Mouse (Mus musculus): ENCODE measurements around the gene Hes3. TPM values are rescaled to one million over a fixed set of nuclear protein-coding genes. Genes with fewer than 3 reads are reported as not detected.
A peak's percentile ranks its signal among the peaks of the same experiment; 100 is the strongest.

Gene Hes3
- polyA plus RNA-seq, 1 experiment: not detected

- TF ChIP-seq POLR2A (IDR thresholded peaks at IDR 0.05; ENCODE audit: insufficient read depth, low read length) (peak; percentile 40), CTCF (IDR thresholded peaks at IDR 0.05; ENCODE audit: low read depth, low read length) (no peak)
- H3K9me3 ChIP-seq (replicated peaks; ENCODE audit: control insufficient read depth, insufficient read depth, low read length, poor library complexity, severe bottlenecking): no peaks in the 10 kb centered on the region
- peak overlapping the region; percentile 22 for H3K4me3 ChIP-seq (ENCODE audit: low read depth, low read length)
- H3K27ac ChIP-seq (ENCODE audit: insufficient read depth, low read length): peak overlapping the region; percentile 19; the same call in 1 of the 2 replicates
- peak overlapping the region; percentile 4; the same call in 1 of the 2 replicates for H3K9ac ChIP-seq (ENCODE audit: low read depth, poor library complexity, severe bottlenecking)
- H3K27me3 ChIP-seq (ENCODE audit: control insufficient read depth, insufficient read depth, low read length, poor library complexity, severe bottlenecking): no peaks in the 10 kb centered on the region
- peaks cover 5% of the 10 kb centered on the region for H3K4me1 ChIP-seq (ENCODE audit: control insufficient read depth, insufficient read depth, low read length)
- no peaks in the 10 kb centered on the region for H3K36me3 ChIP-seq (ENCODE audit: control insufficient read depth, insufficient read depth, low read length, poor library complexity, severe bottlenecking)
These were observed 27.8 kb downstream of the Hes3 start for GRCm38 (mm10) chr4:152263512-152264176.

- H3K27ac ChIP-seq (ENCODE audit: insufficient read depth, low read length): no peak overlapping the region
- TF ChIP-seq EP300 (IDR thresholded peaks at IDR 0.05; ENCODE audit: insufficient read depth, low read depth, low read length) (no peak), POLR2A (IDR thresholded peaks at IDR 0.05; ENCODE audit: insufficient read depth, low read length) (no peak), CTCF (IDR thresholded peaks at IDR 0.05; ENCODE audit: low read depth, low read length) (no peak)
- H3K27me3 ChIP-seq (ENCODE audit: control insufficient read depth, insufficient read depth, low read length, poor library complexity, severe bottlenecking): no peaks in the 10 kb centered on the region
- H3K4me3 ChIP-seq (ENCODE audit: low read depth, low read length): no peak overlapping the region
- no peak overlapping the region for H3K9ac ChIP-seq (ENCODE audit: low read depth, poor library complexity, severe bottlenecking)
- H3K36me3 ChIP-seq (ENCODE audit: control insufficient read depth, insufficient read depth, low read length, poor library complexity, severe bottlenecking): no peaks in the 10 kb centered on the region
- H3K9me3 ChIP-seq (replicated peaks; ENCODE audit: control insufficient read depth, insufficient read depth, low read length, poor library complexity, severe bottlenecking): no peaks in the 10 kb centered on the region
- H3K4me1 ChIP-seq (ENCODE audit: control insufficient read depth, insufficient read depth, low read length): peaks cover 5% of the 10 kb centered on the region
These were observed 28.4 kb downstream of the Hes3 start for GRCm38 (mm10) chr4:152263089-152263488.

GRCm38 (mm10) chr4:152262187-152262586 is 29.3 kb downstream of the Hes3 start:
- H3K36me3 ChIP-seq (ENCODE audit: control insufficient read depth, insufficient read depth, low read length, poor library complexity, severe bottlenecking): no peaks in the 10 kb centered on the region
- H3K9ac ChIP-seq (ENCODE audit: low read depth, poor library complexity, severe bottlenecking): no peak overlapping the region
- H3K9me3 ChIP-seq (replicated peaks; ENCODE audit: control insufficient read depth, insufficient read depth, low read length, poor library complexity, severe bottlenecking): no peaks in the 10 kb centered on the region
- TF ChIP-seq CTCF (IDR thresholded peaks at IDR 0.05; ENCODE audit: low read depth, low read length): no peak
- TF ChIP-seq EP300 (IDR thresholded peaks at IDR 0.05; ENCODE audit: insufficient read depth, low read depth, low read length): no peak
- no peak for TF ChIP-seq POLR2A (IDR thresholded peaks at IDR 0.05; ENCODE audit: insufficient read depth, low read length)
- no peak overlapping the region for H3K27ac ChIP-seq (ENCODE audit: insufficient read depth, low read length)
- 0 out of 2 replicates have a peak overlapping the region, but pooled peaks have one; percentile 1 for H3K4me3 ChIP-seq (ENCODE audit: low read depth, low read length)
- peaks cover 5% of the 10 kb centered on the region for H3K4me1 ChIP-seq (ENCODE audit: control insufficient read depth, insufficient read depth, low read length)
- no peaks in the 10 kb centered on the region for H3K27me3 ChIP-seq (ENCODE audit: control insufficient read depth, insufficient read depth, low read length, poor library complexity, severe bottlenecking)

GRCm38 (mm10) chr4:152260451-152260850 is 31.0 kb downstream of the Hes3 start:
- Histone ChIP-seq H3K4me1 (ENCODE audit: control insufficient read depth, insufficient read depth, low read length) (peaks cover 5% of the 10 kb centered on the region), H3K9me3 (replicated peaks; ENCODE audit: control insufficient read depth, insufficient read depth, low read length, poor library complexity, severe bottlenecking) (no peaks in the 10 kb centered on the region), H3K27ac (ENCODE audit: insufficient read depth, low read length) (no peak overlapping the region), H3K36me3 (ENCODE audit: control insufficient read depth, insufficient read depth, low read length, poor library complexity, severe bottlenecking) (no peaks in the 10 kb centered on the region), H3K27me3 (ENCODE audit: control insufficient read depth, insufficient read depth, low read length, poor library complexity, severe bottlenecking) (no peaks in the 10 kb centered on the region), H3K9ac (ENCODE audit: low read depth, poor library complexity, severe bottlenecking) (no peak overlapping the region), H3K4me3 (ENCODE audit: low read depth, low read length) (no peak overlapping the region)
- no peak for TF ChIP-seq POLR2A (IDR thresholded peaks at IDR 0.05; ENCODE audit: insufficient read depth, low read length)
- no peak for TF ChIP-seq EP300 (IDR thresholded peaks at IDR 0.05; ENCODE audit: insufficient read depth, low read depth, low read length)
- TF ChIP-seq CTCF (IDR thresholded peaks at IDR 0.05; ENCODE audit: low read depth, low read length): no peak

- no peak for TF ChIP-seq POLR2A (IDR thresholded peaks at IDR 0.05; ENCODE audit: insufficient read depth, low read length)
- TF ChIP-seq EP300 (IDR thresholded peaks at IDR 0.05; ENCODE audit: insufficient read depth, low read depth, low read length): no peak
- no peak for TF ChIP-seq CTCF (IDR thresholded peaks at IDR 0.05; ENCODE audit: low read depth, low read length)
- Histone ChIP-seq H3K9me3 (replicated peaks; ENCODE audit: control insufficient read depth, insufficient read depth, low read length, poor library complexity, severe bottlenecking) (no peaks in the 10 kb centered on the region), H3K36me3 (ENCODE audit: control insufficient read depth, insufficient read depth, low read length, poor library complexity, severe bottlenecking) (no peaks in the 10 kb centered on the region), H3K9ac (ENCODE audit: low read depth, poor library complexity, severe bottlenecking) (no peak overlapping the region), H3K4me1 (ENCODE audit: control insufficient read depth, insufficient read depth, low read length) (no peaks in the 10 kb centered on the region), H3K27ac (ENCODE audit: insufficient read depth, low read length) (no peak overlapping the region), H3K27me3 (ENCODE audit: control insufficient read depth, insufficient read depth, low read length, poor library complexity, severe bottlenecking) (no peaks in the 10 kb centered on the region), H3K4me3 (ENCODE audit: low read depth, low read length) (no peak overlapping the region)
These were observed 34.4 kb downstream of the Hes3 start for GRCm38 (mm10) chr4:152257070-152257469.

GRCm38 (mm10) chr4:152253183-152253759 is 38.2 kb downstream of the Hes3 start:
- Histone ChIP-seq H3K36me3 (ENCODE audit: control insufficient read depth, insufficient read depth, low read length, poor library complexity, severe bottlenecking) (no peaks in the 10 kb centered on the region), H3K4me3 (ENCODE audit: low read depth, low read length) (no peak overlapping the region), H3K9me3 (replicated peaks; ENCODE audit: control insufficient read depth, insufficient read depth, low read length, poor library complexity, severe bottlenecking) (no peaks in the 10 kb centered on the region), H3K27ac (ENCODE audit: insufficient read depth, low read length) (no peak overlapping the region), H3K4me1 (ENCODE audit: control insufficient read depth, insufficient read depth, low read length) (no peaks in the 10 kb centered on the region), H3K9ac (ENCODE audit: low read depth, poor library complexity, severe bottlenecking) (no peak overlapping the region), H3K27me3 (ENCODE audit: control insufficient read depth, insufficient read depth, low read length, poor library complexity, severe bottlenecking) (no peaks in the 10 kb centered on the region)
- TF ChIP-seq POLR2A (IDR thresholded peaks at IDR 0.05; ENCODE audit: insufficient read depth, low read length): no peak
